Mouse (Mus musculus) cerebellum, adult 2 months (tissue): ENCODE measurements at regions not wholly inside any gene's neighbourhood (a gene's known extent, or its start where the extent isn't known, plus 50 kb on each side); places are given as distances from the start of the nearest gene placed in this dataset.

ENCODE experiments used
- CTCF ChIP-seq: fragments of 200-500 bp; IDR thresholded peaks from 2 replicates; pipeline ENCODE4 v1.5.1; 2011; ENCODE audit warnings: low read depth, mild to moderate bottlenecking, control low read depth, low read length, moderate library complexity, borderline replicate concordance; ENCODE audit not compliant: insufficient read depth
- POLR2A ChIP-seq: fragments of 200-500 bp; IDR thresholded peaks from 2 replicates; pipeline ENCODE4 v1.6.1; 2011; ENCODE audit warnings: low read length, control low read depth, borderline replicate concordance; ENCODE audit not compliant: insufficient read depth

GRCm38 (mm10) chr4:25337638-25338037 lies 56.0 kb upstream of the Ufl1 start:
- no peak for TF ChIP-seq CTCF
- TF ChIP-seq POLR2A: no peak
